Comparison of ENCODE assay signal across 25 mouse cellular contexts in genomic region chr4:94376256-94376655, GRCm38 (mm10).
"Had no signal": no experiment of that assay in that cellular context is flagged by ENCODE, and none has a peak within 500 bp of the region (broad histone marks: within the 10 kb centered on the region; RNA-seq: fewer than 3 reads in every experiment).

No protein-coding gene starts in this region.

- H3K4me1 ChIP-seq: heart, embryonic 10.5 days; heart, embryonic 12.5 days; hindbrain, embryonic 10.5 days; hindbrain, embryonic 12.5 days; intestine, embryonic 15.5 days; limb, embryonic 15.5 days; liver, embryonic 12.5 days had no signal

- H3K9ac ChIP-seq: heart, embryonic 12.5 days; hindbrain, embryonic 12.5 days; hindbrain, embryonic 14.5 days; intestine, embryonic 15.5 days; limb, embryonic 13.5 days; limb, embryonic 15.5 days; liver, embryonic 12.5 days; liver, embryonic 14.5 days had no signal

- H3K27ac ChIP-seq: heart, embryonic 10.5 days; hindbrain, embryonic 10.5 days; hindbrain, embryonic 12.5 days; hindbrain, embryonic 14.5 days; intestine, embryonic 15.5 days; limb, embryonic 13.5 days; limb, embryonic 15.5 days; liver, embryonic 12.5 days; liver, embryonic 14.5 days had no signal

- H3K4me2 ChIP-seq: heart, embryonic 12.5 days; hindbrain, embryonic 12.5 days; hindbrain, embryonic 14.5 days; intestine, embryonic 15.5 days; limb, embryonic 13.5 days; limb, embryonic 15.5 days; liver, embryonic 12.5 days had no signal

- H3K9me3 ChIP-seq: heart, embryonic 10.5 days; heart, embryonic 12.5 days; hindbrain, embryonic 10.5 days; hindbrain, embryonic 12.5 days; intestine, embryonic 15.5 days; limb, embryonic 13.5 days; limb, embryonic 15.5 days; liver, embryonic 12.5 days had no signal

- H3K4me3 ChIP-seq: heart, embryonic 10.5 days; heart, embryonic 12.5 days; hindbrain, embryonic 10.5 days; hindbrain, embryonic 12.5 days; intestine, embryonic 15.5 days; limb, embryonic 13.5 days; limb, embryonic 15.5 days; liver, embryonic 12.5 days had no signal

- H3K27me3 ChIP-seq: heart, embryonic 12.5 days; hindbrain, embryonic 12.5 days; intestine, embryonic 15.5 days; limb, embryonic 13.5 days; limb, embryonic 15.5 days; liver, embryonic 12.5 days had no signal

- DNase-seq: gastrocnemius, postnatal 14 days; gastrocnemius, postnatal 36 days; heart, adult 18-20 months; heart, postnatal 10 days; heart, postnatal 4 days; kidney, adult 18-20 months; kidney, adult 8-10 months; kidney, postnatal 10 days; kidney, postnatal 36 days; layer of hippocampus, adult 9-11 months; layer of hippocampus, postnatal 36 days; left cerebral cortex, postnatal 4 days had no signal

- H3K36me3 ChIP-seq: heart, embryonic 10.5 days; heart, embryonic 12.5 days; hindbrain, embryonic 10.5 days; hindbrain, embryonic 12.5 days; intestine, embryonic 15.5 days; limb, embryonic 13.5 days; limb, embryonic 15.5 days; liver, embryonic 12.5 days had no signal

- ATAC-seq: hindbrain, embryonic 16.5 days; inflammation-experienced regulatory T-cells, adult 6 months; intestine, embryonic 15.5 days; intestine, postnatal 0 days; liver, embryonic 12.5 days had no signal
